Mouse (Mus musculus) G1E (cell line): ENCODE measurements at regions not wholly inside any gene's neighbourhood (a gene's known extent, or its start where the extent isn't known, plus 50 kb on each side); places are given as distances from the start of the nearest gene placed in this dataset.

Experiments
- ATAC-seq: 2 replicates; pipeline ENCODE4 v1.8.0; 2016; ENCODE audit warnings: mild to moderate bottlenecking; ENCODE audit not compliant: insufficient number of reproducible peaks, poor library complexity, low FRiP score, severe bottlenecking; ENCODE audit errors: extremely low read depth
- DNase-seq: peaks from one replicate; pipeline ENCODE4 v3.0.0; 2012; ENCODE audit warnings: low spot score
- H3K27me3 ChIP-seq: 2 replicates; pipeline ENCODE4 v1.6.1; 2012; ENCODE audit warnings: mild to moderate bottlenecking, low read length, inconsistent platforms; ENCODE audit not compliant: insufficient read depth
- H3K36me3 ChIP-seq: replicated peaks from 2 replicates; pipeline ENCODE3; 2012; ENCODE audit warnings: mild to moderate bottlenecking, inconsistent platforms
- H3K4me1 ChIP-seq: 2 replicates; pipeline ENCODE4 v1.6.1; 2012; ENCODE audit warnings: low read depth, low read length, inconsistent platforms, mixed read lengths; ENCODE audit not compliant: insufficient read depth
- H3K4me3 ChIP-seq: 2 replicates; pipeline ENCODE4 v1.5.1; 2012; ENCODE audit warnings: low read depth, mild to moderate bottlenecking, inconsistent platforms, low read length, moderate library complexity, mixed read lengths
- H3K9me3 ChIP-seq: replicated peaks from 2 replicates; pipeline ENCODE4 v1.6.1; 2012; ENCODE audit warnings: inconsistent platforms
- CTCF ChIP-seq: IDR thresholded peaks from 2 replicates; pipeline ENCODE4 v1.5.1; 2012; ENCODE audit warnings: low read depth, low read length, inconsistent platforms, mixed read lengths
- GATA1 ChIP-seq: IDR thresholded peaks from 2 replicates; pipeline ENCODE4 v1.6.1; 2012; ENCODE audit warnings: borderline replicate concordance, low read length, inconsistent platforms, mixed read lengths
- GATA2 ChIP-seq: IDR thresholded peaks from 2 replicates; pipeline ENCODE4 v1.6.1; 2012; ENCODE audit warnings: low read depth, low read length, inconsistent platforms, borderline replicate concordance
- POLR2AphosphoS5 ChIP-seq: IDR thresholded peaks from 2 replicates; pipeline ENCODE4 v1.6.1; 2012; ENCODE audit warnings: low read depth, low read length, inconsistent platforms; ENCODE audit not compliant: insufficient replicate concordance
- TAL1 ChIP-seq: conservative IDR thresholded peaks from 2 replicates; pipeline ENCODE4 v1.6.1; 2012; ENCODE audit warnings: low read depth, low read length, inconsistent platforms, mixed read lengths

GRCm38 (mm10) chr6:49559112-49559511, 163.7 kb downstream of the Stk31 start:
- no peak for ATAC-seq
- H3K9me3 ChIP-seq: no peaks in the 10 kb centered on the region
- TF ChIP-seq TAL1: no peak
- no peak for TF ChIP-seq POLR2AphosphoS5
- TF ChIP-seq GATA2: no peak
- no peak overlapping the region for H3K4me3 ChIP-seq
- H3K27me3 ChIP-seq: 0 out of 2 replicates have a peak, but pooled peaks cover 3% of the 10 kb centered on the region
- no peak for DNase-seq
- H3K36me3 ChIP-seq: no peaks in the 10 kb centered on the region
- H3K4me1 ChIP-seq: no peaks in the 10 kb centered on the region

- Histone ChIP-seq H3K4me3 (no peak overlapping the region), H3K36me3 (no peaks in the 10 kb centered on the region), H3K27me3 (peaks cover 3% of the 10 kb centered on the region; the same call in 1 of the 2 replicates), H3K4me1 (no peaks in the 10 kb centered on the region; the same call in 1 of the 2 replicates), H3K9me3 (no peaks in the 10 kb centered on the region)
- ATAC-seq (no peak), DNase-seq (no peak)
- TF ChIP-seq TAL1: no peak
- no peak for TF ChIP-seq CTCF
- TF ChIP-seq GATA1: no peak
- TF ChIP-seq POLR2AphosphoS5: no peak
- TF ChIP-seq GATA2: no peak
Measured at GRCm38 (mm10) chr6:49578340-49578739, 182.9 kb downstream of the Stk31 start.

GRCm38 (mm10) chr6:49579691-49580090, 184.3 kb downstream of the Stk31 start:
- H3K4me1 ChIP-seq: no peaks in the 10 kb centered on the region; the same call in 1 of the 2 replicates
- no peaks in the 10 kb centered on the region for H3K36me3 ChIP-seq
- H3K27me3 ChIP-seq: peaks cover 3% of the 10 kb centered on the region; the same call in 1 of the 2 replicates
- ATAC-seq: no peak
- DNase-seq: no peak
- no peak overlapping the region for H3K4me3 ChIP-seq
- TF ChIP-seq CTCF (no peak), POLR2AphosphoS5 (no peak), GATA1 (no peak), GATA2 (no peak), TAL1 (no peak)
- H3K9me3 ChIP-seq: no peaks in the 10 kb centered on the region

GRCm38 (mm10) chr6:49582040-49582707, 186.8 kb downstream of the Stk31 start:
- Histone ChIP-seq H3K27me3 (peaks cover 3% of the 10 kb centered on the region; the same call in 1 of the 2 replicates), H3K9me3 (no peaks in the 10 kb centered on the region), H3K4me1 (no peaks in the 10 kb centered on the region; the same call in 1 of the 2 replicates), H3K36me3 (no peaks in the 10 kb centered on the region), H3K4me3 (no peak overlapping the region)
- ATAC-seq: no peak
- DNase-seq: no peak
- TF ChIP-seq CTCF (no peak), GATA2 (no peak), TAL1 (0 out of 2 replicates have a peak, but pooled peaks have one; percentile 7)

- DNase-seq (no peak), ATAC-seq (no peak)
- H3K27me3 ChIP-seq: peaks cover 3% of the 10 kb centered on the region; the same call in 1 of the 2 replicates
- no peak overlapping the region for H3K4me3 ChIP-seq
- H3K4me1 ChIP-seq: no peaks in the 10 kb centered on the region; the same call in 1 of the 2 replicates
- TF ChIP-seq TAL1 (no peak), GATA2 (no peak), GATA1 (no peak), POLR2AphosphoS5 (no peak)
- H3K36me3 ChIP-seq: no peaks in the 10 kb centered on the region
- H3K9me3 ChIP-seq: no peaks in the 10 kb centered on the region
Measured at GRCm38 (mm10) chr6:49586553-49586952, 191.1 kb downstream of the Stk31 start.

- Histone ChIP-seq H3K4me1 (no peaks in the 10 kb centered on the region), H3K36me3 (no peaks in the 10 kb centered on the region), H3K4me3 (no peak overlapping the region), H3K9me3 (no peaks in the 10 kb centered on the region), H3K27me3 (no peaks in the 10 kb centered on the region)
- DNase-seq (no peak), ATAC-seq (no peak)
- TF ChIP-seq CTCF: no peak
- no peak for TF ChIP-seq TAL1
- TF ChIP-seq GATA1: no peak
- TF ChIP-seq GATA2: no peak
- TF ChIP-seq POLR2AphosphoS5: no peak
Measured at GRCm38 (mm10) chr6:49588677-49589076, 193.3 kb downstream of the Stk31 start.
